Mouse (Mus musculus) E14TG2a.4 (cell line): ENCODE data around the gene 4930426L09Rik.

ENCODE experiments used
- H3K27me3 ChIP-seq: 2 replicates; pipeline ENCODE4 v1.6.1; 2014; ENCODE audit warnings: low read length, control low read depth; ENCODE audit not compliant: insufficient read depth
- H3K36me3 ChIP-seq: 2 replicates; pipeline ENCODE4 v1.6.1; 2014; ENCODE audit warnings: low read length, control low read depth; ENCODE audit not compliant: insufficient read depth
- H3K4me1 ChIP-seq: replicated peaks from 2 replicates; pipeline ENCODE4 v1.6.1; 2014; ENCODE audit warnings: low read depth, low read length, control low read depth
- H3K4me3 ChIP-seq: replicated peaks from 2 replicates; pipeline ENCODE4 v1.5.1; 2014; ENCODE audit warnings: mild to moderate bottlenecking, low read length
- H3K9me3 ChIP-seq: 2 replicates; pipeline ENCODE4 v1.6.1; 2014; ENCODE audit warnings: low read length, control low read depth
- CTCF ChIP-seq: conservative IDR thresholded peaks from 2 replicates; pipeline ENCODE4 v1.5.1; 2014; ENCODE audit warnings: low read length
- NANOG ChIP-seq: IDR thresholded peaks from 2 replicates; pipeline ENCODE4 v1.6.1; 2014; ENCODE audit warnings: borderline replicate concordance, low read length, mixed read lengths
- POU5F1 ChIP-seq: IDR thresholded peaks from 2 replicates; pipeline ENCODE4 v1.6.1; 2014; ENCODE audit warnings: low read length, borderline replicate concordance

4930426L09Rik gene

DNA sequence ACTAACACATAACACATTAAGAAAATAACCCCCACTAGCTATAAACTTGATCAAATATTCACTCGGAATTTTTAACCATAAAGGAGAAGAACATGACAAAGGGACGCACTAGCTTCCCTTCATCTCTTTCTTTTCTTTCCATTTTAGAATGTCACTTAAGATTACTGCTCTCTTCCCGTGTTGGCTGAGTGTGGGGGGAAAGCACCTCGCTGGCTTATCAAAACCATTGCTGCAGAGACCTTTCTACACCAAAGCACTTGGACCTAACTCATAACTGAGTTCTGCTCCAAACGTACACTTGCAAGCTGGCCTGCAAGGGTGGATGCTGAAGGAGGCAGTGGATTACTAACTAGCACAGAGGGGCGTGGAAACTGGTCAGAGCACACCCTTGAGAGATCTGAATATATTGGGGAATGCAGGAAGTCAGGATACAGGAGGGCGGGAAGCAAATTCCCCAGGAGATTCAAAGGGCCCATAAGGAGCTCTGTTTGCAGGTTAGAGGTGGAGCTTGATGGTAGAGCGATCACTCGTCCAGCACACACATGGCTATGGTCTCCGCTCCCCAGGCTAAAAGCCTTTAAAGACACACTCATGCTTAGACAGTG, 20.8 kb upstream of the 4930426L09Rik start:
- peaks cover 8% of the 10 kb centered on the region; the same call in 1 of the 2 replicates for H3K9me3 ChIP-seq
- H3K4me1 ChIP-seq: peaks cover 46% of the 10 kb centered on the region
- H3K27me3 ChIP-seq: no peaks in the 10 kb centered on the region
- TF ChIP-seq POU5F1 (no peak), NANOG (no peak), CTCF (no peak)
- no peak overlapping the region for H3K4me3 ChIP-seq
- no peaks in the 10 kb centered on the region for H3K36me3 ChIP-seq

DNA sequence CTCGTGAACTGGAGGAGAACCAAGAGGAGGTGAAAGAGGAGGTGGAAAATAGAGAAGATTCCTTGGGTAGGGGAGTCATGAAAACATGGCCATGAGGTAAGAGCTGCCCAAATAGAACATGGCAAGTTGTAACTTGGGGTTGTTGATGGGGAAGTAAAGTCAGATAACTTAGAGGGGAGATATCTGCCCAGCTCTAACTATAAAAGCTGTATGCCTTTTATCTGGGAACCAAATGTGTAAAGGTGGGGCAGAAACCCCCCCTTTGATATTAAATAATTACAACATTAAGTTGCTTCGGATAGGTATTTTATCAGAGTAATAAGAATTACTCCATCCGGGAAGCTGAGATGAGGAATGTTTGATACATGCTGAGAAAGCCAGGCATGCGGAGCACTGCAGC, 19.1 kb upstream of the 4930426L09Rik start:
- H3K36me3 ChIP-seq: no peaks in the 10 kb centered on the region
- no peak for TF ChIP-seq NANOG
- TF ChIP-seq CTCF: no peak
- no peak for TF ChIP-seq POU5F1
- H3K9me3 ChIP-seq: no peaks in the 10 kb centered on the region

GRCm38 (mm10) chr2:18979675-18980074, 18.5 kb upstream of the 4930426L09Rik start:
- no peaks in the 10 kb centered on the region for H3K27me3 ChIP-seq
- no peaks in the 10 kb centered on the region for H3K36me3 ChIP-seq
- TF ChIP-seq NANOG: no peak
- TF ChIP-seq POU5F1: no peak
- TF ChIP-seq CTCF: no peak
- H3K4me3 ChIP-seq: no peak overlapping the region
- H3K4me1 ChIP-seq: peaks cover 46% of the 10 kb centered on the region
- no peaks in the 10 kb centered on the region for H3K9me3 ChIP-seq

More for the DNA sequence above, 19.1 kb upstream of the 4930426L09Rik start:
- H3K27me3 ChIP-seq: no peaks in the 10 kb centered on the region
- H3K4me1 ChIP-seq: peaks cover 46% of the 10 kb centered on the region
- H3K4me3 ChIP-seq: no peak overlapping the region

DNA sequence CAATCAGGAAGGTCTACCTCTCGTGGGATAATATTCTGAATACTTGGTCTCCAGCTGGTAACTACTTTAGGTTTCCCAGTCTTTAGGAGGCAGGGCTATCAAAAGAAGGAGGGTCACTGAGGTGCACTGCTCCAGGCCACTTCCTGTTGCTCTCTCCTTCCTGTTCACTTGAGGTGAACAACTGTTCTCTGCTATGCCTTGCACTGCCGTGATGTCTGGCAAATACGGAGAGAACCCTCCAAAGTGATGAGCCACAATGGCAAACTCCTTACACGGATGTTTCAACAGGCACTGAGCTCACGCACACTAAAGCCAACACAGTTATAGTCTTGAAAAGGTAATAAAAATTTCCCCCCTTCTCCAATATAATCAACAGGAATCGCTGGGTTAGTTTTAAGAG, 15.6 kb upstream of the 4930426L09Rik start:
- Histone ChIP-seq H3K4me3 (no peak overlapping the region), H3K9me3 (no peaks in the 10 kb centered on the region), H3K36me3 (no peaks in the 10 kb centered on the region), H3K27me3 (no peaks in the 10 kb centered on the region), H3K4me1 (peaks cover 30% of the 10 kb centered on the region)
- TF ChIP-seq CTCF (no peak), POU5F1 (no peak), NANOG (no peak)

DNA sequence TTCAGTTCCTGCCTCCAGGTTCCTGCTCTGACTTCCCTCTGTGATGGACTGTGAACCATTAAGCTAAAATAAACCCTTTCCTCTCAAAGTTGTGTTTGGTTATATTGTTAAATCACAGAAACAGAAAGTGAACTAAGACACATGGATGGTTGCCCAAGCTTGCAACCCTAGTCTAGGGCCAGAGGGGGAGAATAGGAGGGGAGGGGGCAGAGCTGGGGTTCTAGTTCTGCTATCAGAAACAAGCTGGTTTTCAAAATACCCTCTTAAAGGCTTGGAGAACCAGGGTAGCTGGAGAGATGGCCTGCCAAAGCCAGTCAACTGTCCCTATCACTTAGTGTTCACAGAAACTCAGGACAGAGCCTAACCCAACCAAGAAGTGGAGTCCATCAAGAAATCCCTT, 14.6 kb upstream of the 4930426L09Rik start:
- no peak overlapping the region for H3K4me3 ChIP-seq
- H3K9me3 ChIP-seq: no peaks in the 10 kb centered on the region
- H3K4me1 ChIP-seq: peaks cover 21% of the 10 kb centered on the region
- TF ChIP-seq POU5F1 (no peak), NANOG (no peak), CTCF (no peak)
- H3K27me3 ChIP-seq: no peaks in the 10 kb centered on the region
- no peaks in the 10 kb centered on the region for H3K36me3 ChIP-seq

- H3K27me3 ChIP-seq: no peaks in the 10 kb centered on the region
- no peak for TF ChIP-seq CTCF
- TF ChIP-seq NANOG: no peak
- no peak for TF ChIP-seq POU5F1
- H3K4me3 ChIP-seq: no peak overlapping the region
- no peaks in the 10 kb centered on the region for H3K36me3 ChIP-seq
- H3K9me3 ChIP-seq: no peaks in the 10 kb centered on the region
- H3K4me1 ChIP-seq: peaks cover 16% of the 10 kb centered on the region
Observed at GRCm38 (mm10) chr2:18984095-18984847, 13.9 kb upstream of the 4930426L09Rik start.

DNA sequence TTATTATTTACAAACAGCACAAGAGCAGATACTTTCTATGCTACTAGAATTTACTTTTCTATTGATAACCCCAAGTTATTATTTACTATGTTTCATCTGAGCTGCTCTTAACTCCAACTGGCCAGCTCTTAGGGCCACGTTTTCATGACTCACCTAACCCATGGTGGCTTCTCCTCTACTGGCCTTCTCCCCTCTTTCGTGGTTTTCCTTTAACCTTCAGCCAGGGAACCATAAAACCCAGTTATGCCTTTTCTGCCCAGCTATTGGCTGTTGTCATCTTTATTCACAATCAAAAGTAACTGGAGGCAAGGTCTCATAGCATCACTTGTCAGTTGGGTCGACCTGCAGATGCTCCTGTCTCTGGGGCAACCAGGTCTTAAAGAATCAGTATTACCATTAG, 12.6 kb upstream of the 4930426L09Rik start:
- no peaks in the 10 kb centered on the region for H3K9me3 ChIP-seq
- H3K27me3 ChIP-seq: no peaks in the 10 kb centered on the region
- H3K36me3 ChIP-seq: no peaks in the 10 kb centered on the region
- peaks cover 4% of the 10 kb centered on the region for H3K4me1 ChIP-seq
- no peak overlapping the region for H3K4me3 ChIP-seq
- TF ChIP-seq POU5F1: no peak
- TF ChIP-seq CTCF: no peak
- no peak for TF ChIP-seq NANOG

GRCm38 (mm10) chr2:18988885-18989284, 9.3 kb upstream of the 4930426L09Rik start:
- no peak overlapping the region for H3K4me3 ChIP-seq
- TF ChIP-seq CTCF (no peak), POU5F1 (no peak), NANOG (no peak)
- H3K27me3 ChIP-seq: no peaks in the 10 kb centered on the region
- H3K9me3 ChIP-seq: 0 out of 2 replicates have a peak, but pooled peaks cover 6% of the 10 kb centered on the region
- H3K36me3 ChIP-seq: no peaks in the 10 kb centered on the region
- H3K4me1 ChIP-seq: 0 out of 2 replicates have a peak, but pooled peaks cover 2% of the 10 kb centered on the region

DNA sequence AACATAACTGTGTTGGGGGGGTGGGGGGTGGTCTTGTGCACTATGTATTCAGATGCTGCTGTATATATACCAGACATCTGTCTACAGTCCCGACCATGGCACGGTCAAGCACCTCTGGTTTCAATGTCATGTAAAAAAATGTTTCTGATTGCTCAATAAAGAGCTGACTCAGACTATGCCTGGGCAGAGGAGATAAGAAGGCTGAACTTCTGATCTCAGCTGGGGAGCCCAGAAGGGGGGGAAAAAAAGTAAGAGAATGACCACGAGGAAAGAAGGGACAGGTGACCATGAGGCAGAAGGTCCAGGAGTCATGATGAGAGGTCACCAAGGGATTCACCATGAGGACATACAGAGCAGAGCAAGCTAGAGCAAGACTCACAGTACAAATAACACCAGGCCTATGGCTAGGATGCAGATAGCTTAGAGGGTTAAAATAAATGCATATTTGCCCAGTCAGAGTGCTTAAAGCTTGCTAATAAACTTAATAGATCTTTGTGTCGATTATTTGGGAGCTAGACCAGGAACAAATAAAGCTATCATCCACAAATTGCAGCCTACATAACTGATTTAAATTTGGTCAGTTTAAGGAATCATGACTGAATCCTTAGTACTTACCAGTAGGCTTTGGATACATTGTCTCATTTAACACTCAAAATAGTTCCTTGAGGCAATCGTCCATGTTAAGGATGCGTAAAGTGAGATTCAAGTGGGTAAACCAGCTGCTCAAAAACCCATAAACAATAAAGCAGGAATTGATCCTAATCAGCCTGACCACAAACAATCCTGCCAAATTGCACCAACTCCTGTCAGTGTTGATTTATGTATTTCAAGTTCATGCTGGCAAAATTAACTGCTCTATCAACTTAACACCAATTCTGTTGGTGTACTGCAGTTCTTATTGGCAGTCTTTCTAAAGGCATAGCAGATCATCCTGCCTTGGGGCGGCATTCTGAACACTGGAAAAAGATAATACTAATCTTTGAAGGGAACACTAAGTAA, 5.3 kb upstream of the 4930426L09Rik start:
- no peak for TF ChIP-seq POU5F1
- no peak for TF ChIP-seq NANOG
- TF ChIP-seq CTCF: no peak
- Histone ChIP-seq H3K9me3 (0 out of 2 replicates have a peak, but pooled peaks cover 6% of the 10 kb centered on the region), H3K36me3 (no peaks in the 10 kb centered on the region)

More for the DNA sequence above, 5.3 kb upstream of the 4930426L09Rik start:
- Histone ChIP-seq H3K4me1 (peaks cover 16% of the 10 kb centered on the region), H3K27me3 (peaks cover 21% of the 10 kb centered on the region), H3K4me3 (no peak overlapping the region)
